Mouse (Mus musculus): ENCODE measurements around the gene Dusp28.
A peak's percentile ranks its signal among the peaks of the same experiment; 100 is the strongest.

Gene Dusp28

DNA sequence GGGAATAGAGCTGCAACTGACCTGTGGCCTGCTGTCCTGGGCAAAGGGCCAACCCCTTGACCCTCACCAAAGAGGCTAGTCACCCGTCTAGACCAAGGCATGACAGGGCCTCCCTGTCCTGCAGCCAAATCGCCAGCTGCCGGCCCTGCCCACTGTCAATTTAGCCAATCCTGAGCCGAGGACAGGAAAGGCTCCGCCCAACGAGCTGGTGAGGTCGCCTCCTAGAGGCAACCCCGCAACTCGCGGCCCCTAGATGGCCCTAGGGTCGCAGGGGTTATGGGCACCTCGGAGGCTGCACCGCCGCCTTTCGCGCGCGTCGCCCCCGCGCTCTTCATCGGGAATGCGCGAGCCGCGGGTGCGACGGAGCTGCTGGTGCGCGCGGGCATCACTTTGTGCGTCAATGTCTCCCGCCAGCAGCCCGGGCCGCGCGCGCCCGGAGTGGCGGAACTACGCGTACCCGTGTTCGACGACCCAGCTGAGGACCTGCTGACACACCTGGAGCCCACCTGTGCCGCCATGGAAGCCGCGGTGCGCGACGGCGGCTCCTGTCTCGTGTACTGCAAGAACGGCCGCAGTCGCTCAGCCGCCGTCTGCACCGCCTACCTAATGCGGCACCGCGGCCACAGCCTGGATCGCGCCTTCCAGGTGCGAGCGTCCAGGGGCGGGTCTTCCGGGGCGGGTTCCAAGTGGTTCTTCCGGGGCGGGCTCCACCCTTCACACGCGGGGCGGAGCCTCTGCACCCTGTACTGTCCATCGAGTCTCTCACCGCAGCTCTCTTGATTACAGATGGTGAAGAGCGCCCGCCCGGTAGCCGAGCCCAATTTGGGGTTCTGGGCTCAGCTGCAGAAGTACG lies at the start of gene Dusp28:
Dusp28 (plus strand) TSS at position 203 of the 853 bp plus-strand sequence.
- peak; percentile 79 to 81 for DNase-seq (ENCODE audit: low spot score in 2 of 2)

DNA sequence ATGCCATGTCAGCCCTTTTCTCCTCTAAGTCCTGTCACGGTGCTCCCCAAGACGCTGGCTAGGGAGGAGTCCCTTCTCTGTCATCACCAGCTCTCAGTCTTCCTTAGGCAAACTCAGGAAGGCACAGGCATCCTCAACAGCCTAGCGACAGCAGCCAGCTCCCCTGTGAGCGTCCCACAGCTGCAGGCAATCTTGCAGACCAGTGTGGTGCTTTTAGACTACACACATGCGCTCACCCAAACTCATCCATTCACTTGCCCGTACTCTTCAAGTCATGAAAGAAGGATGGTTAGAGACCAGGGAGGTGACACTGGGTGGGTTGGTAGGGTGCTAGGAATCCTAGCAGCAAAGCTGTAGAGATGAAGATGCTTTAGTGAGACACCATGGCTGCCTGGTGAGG lies 45.3 kb upstream of the Dusp28 start:
- no peak for DNase-seq (ENCODE audit: low spot score in 2 of 2)

DNA sequence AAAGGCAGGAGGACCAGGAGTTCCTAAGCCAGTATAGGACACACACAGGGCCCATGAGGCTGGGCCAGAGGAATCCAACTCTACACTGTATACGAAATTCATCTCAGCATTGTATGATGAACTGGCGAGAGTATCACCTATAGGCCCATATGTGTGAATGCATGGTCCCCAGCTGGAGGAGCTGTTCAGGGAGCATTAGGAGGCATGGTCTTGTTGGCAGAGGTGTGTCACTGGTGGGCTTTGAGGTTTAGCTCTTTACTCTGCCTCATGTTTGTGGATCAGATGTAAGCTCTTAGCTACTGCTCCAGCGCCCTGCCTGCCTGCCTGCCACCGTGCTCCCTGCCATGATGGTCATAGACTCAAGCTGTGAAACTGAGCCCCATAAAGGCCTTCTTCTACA lies 43.5 kb upstream of the Dusp28 start:
- DNase-seq (ENCODE audit: low spot score in 2 of 2) = no peak

DNA sequence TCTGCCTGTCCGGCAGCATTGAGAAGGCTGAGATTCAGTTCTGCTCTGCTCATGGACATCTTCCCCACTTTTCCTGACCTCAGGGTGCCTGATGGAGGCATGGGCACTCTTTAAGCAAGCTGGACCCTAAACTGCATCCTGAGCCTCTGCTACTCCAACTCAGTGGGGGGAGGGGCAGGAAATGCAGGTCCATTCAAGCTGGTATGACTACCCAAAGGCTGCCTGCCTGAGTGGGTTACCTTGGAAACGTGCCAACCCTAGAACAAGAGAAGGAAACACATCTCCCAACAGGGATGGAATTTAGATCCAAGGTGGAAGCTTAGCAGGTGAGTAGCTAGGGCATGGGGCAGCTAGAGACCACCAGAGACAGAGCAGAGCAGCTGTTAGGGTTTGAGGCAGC lies 40.6 kb upstream of the Dusp28 start:
- DNase-seq (ENCODE audit: low spot score in 2 of 2) = no peak

DNA sequence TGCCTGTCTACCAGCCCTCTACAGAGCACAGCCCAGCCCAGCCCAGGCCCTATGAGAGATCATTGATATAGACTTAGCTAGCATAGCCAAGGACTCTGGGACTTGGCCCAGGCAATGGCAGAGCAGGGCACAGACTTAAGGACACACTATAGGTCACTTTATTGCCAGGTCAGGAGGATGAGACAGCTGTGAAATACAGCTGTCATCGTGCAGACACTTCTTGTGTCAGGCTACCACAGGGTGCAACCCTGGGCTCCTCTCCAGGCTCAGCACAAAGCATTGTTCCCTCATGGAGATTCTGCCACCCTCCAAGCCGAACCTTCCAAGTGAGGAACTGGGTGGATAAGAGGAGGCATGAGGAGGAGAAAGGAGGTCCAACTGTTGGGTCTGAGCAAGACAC lies 36.8 kb upstream of the Dusp28 start:
- no peak for DNase-seq (ENCODE audit: low spot score in 2 of 2)

DNA sequence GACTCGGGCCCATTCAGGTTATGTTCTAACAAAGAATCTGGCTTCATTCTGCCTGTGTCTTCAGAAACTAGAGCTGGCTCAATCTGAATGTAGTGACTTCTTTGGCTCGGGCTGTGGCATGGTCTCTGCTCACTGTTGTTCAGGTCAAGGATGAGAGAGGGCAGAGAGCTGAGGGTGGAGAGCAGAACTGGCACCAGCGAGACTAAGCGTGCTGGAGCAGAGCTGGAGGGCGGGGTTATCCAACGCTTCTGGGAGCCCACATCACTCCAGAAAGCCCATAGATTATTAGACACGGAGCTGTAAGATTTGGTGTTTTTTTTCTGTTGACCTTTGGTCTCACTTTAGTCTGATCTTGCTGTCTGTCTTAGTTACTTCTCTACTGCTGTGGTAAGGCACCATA lies 34.1 kb upstream of the Dusp28 start:
- no peak for DNase-seq (ENCODE audit: low spot score in 2 of 2)

DNA sequence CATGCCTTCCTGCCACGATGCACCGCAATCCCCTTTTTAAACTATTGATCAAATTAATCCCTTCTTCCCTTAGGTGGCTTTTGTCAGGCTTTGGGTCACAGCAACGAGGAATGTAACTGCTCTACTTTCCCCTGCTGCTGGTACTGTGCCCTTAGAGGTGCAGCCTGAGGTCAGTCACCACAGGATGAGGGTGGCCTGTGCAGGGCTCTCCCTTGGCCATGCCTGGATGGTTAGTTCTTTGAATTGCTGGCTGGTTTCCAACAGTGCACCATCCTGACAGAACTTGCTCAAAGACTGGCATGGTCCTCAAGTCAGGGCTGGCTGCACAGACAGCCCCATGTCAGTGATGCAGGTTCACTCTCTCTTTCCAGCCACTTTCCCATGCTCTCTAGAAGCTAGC lies 32.8 kb upstream of the Dusp28 start:
- no peak for DNase-seq (ENCODE audit: low spot score in 2 of 2)

DNA sequence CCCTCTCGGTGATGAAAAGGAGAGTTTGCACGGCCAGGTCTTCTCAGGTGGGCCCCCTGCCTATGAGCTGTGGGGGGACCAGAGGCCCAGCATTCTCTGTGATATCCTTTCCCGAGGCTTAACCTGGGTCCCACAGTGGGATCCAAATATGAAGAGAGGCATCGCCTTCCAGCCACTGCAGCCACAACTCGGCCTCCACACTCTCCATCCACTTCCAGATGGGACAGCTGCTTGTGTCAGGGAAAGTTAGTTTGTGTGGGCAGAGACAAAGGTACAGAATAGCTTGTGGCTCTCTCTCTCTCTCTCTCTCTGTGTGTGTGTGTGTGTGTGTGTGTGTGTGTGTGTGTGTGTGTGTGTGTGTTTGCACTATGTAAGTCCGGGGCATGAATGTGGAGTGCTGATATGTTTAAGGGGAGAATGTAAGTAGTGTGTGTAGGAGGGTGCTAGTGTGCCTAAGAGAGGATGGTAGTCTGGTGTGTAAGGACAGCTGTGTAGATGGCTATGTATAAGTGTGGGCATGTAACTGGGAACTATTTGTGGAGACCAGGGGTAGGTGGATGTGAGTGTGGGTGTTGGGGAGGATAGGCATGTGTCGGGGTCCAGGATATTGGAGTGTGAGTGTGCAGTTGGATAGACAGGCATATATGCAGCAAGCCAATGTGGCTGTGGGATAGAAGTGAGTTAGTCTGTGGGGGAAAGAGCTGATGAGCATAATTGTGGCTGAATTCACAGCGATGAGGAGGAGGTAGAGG lies 31.2 kb upstream of the Dusp28 start:
- DNase-seq (ENCODE audit: low spot score in 2 of 2) = no peak

DNA sequence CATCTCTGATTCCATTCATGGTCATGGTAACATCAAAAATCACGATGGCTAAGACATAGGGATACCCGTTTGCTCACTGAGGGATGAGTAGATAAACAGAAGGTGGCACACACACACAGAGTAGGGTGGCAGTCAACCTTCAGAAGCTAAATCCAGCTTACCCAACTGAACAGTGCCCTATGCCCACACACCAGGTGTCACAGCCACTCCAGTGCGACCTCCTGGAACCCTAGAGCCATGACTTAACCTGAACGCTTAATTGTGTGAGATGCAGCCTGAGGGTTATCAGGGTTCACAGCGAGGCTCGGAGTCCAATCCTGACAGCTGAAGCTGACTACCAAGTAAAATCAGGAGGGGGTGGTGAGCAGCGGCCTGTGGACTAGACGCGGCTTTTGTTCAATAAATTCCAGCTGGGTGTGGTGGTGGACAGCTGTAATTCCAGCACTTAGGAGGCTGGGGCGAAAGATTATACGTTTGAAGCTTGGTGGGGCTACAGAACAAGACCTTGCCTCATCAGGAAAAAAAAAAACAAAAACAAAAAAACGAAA lies 29.3 kb upstream of the Dusp28 start:
- no peak for DNase-seq (ENCODE audit: low spot score in 2 of 2)

DNA sequence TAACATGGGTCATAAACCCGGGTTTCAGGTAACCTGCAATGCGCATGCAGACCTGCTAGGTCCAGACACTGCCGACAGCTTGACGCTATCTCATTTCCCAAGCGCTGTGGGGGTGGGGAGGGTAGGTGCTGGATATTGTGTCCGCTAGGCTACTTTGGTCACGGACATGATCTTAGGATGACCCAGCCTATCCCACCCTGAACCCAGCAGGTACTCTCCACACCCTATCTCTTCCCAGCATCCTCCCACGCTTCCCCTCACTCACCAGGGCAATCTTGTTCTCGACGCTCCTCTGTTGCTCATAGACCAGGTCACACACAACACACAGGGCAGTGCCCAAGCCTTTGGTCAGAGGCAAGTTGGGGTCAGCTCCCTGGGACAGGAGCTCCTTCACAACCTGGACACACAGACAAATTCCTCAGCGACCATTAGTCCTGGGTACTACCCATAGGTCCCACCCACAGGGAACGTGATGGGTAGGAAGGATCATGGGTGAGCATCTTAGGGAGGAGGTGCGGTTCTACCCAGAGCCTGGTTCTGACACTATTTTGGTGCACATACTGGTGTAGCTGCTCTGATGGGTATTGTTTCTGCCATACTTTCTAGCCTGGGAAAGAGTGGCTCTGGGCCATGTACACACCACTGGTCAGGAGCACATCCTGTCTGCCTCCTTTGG lies 28.6 kb upstream of the Dusp28 start:
- DNase-seq (ENCODE audit: low spot score in 2 of 2) = no peak

DNA sequence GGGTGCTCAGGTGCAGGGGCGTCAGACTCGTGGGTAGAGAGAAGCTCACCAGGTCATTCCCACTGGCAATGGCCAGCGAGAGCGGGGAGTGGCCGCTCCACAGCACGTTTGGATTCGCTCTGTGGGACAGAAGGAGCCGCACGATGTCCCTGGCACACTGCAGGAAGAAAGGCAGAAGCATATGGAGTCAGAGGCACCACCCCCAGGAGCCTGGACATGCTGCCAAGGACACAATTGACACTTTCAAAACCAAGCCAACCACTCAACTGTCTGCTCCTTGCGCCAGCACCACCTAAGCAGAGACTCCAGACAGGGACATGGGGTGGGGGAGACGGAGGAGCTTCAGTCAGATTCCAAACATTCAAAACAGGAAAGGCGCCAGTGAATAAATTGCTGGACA lies 27.5 kb upstream of the Dusp28 start:
- DNase-seq (ENCODE audit: low spot score in 2 of 2) = no peak

DNA sequence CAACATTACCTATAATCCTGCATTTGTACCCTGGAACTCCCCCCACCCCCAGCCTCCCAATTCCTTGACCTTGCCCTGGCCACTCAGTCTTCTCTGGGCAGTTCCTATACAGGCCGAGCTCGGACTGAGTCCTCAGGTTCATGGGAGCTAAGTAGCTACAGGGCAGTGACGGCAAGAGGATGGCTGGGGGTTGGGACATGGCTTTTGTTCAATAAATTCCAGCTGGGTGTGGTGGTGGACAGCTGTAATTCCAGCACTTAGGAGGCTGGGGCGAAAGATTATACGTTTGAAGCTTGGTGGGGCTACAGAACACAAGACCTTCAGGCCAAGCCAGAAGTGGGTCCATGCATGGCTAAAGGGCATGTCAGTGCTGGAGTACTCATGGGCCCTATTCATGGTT lies 26.7 kb upstream of the Dusp28 start:
- no peak for DNase-seq (ENCODE audit: low spot score in 2 of 2)

DNA sequence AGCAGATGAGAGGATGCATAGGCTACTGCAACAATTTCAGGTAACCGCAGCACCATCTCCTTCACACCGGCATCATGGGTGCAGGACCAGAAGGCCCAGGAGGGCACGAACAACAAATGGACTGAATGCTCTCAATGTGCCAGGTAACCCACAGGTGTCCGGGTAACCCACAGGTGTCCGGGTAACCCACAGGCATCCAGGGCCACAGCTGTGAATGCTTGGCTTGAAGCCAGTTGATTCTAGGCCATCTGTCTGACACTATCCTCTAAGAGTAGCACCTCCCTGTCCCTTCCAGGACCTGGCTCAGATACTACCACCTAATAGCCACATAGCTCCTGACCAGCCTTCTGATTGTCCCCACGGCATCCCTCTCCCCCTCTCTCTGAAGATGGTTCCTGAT lies 24.8 kb upstream of the Dusp28 start:
- DNase-seq (ENCODE audit: low spot score in 2 of 2) = no peak

DNA sequence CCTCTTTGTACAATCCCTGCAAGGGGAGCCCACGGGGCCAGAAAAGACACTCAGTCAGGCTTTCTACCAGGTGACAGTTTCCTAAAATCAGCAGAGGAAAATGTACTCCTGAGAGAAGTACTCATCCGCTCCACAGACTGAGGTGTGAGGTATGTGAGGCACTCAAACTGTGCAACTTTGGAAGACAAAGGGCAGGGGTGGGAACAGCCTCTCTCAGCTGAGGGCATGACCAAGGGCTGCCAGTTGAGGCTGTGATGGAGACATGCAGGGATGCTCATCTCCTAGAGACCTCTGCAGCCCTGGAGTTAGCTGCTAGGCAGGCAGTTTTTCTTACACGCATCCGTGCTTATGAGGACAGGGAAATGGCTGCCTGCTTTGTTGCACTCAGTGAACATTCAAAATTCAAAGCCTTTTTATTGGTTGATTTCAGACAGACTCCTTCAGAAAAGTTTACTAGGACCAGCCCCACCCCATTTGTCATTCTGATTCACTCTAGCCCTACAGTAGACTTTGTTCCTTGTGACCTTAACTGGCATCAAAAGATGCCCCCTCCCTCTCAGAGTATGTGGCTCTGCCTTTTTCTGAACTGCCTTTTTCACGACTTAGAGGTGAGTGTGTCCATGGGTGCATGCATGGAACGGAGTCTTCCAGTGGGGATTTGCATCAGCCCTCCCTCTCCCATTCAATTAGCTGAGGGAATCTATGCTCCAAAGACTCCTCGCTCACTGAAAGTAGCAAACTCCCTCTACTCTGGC lies 17.7 kb upstream of the Dusp28 start:
- DNase-seq (ENCODE audit: low spot score in 2 of 2) = no peak

DNA sequence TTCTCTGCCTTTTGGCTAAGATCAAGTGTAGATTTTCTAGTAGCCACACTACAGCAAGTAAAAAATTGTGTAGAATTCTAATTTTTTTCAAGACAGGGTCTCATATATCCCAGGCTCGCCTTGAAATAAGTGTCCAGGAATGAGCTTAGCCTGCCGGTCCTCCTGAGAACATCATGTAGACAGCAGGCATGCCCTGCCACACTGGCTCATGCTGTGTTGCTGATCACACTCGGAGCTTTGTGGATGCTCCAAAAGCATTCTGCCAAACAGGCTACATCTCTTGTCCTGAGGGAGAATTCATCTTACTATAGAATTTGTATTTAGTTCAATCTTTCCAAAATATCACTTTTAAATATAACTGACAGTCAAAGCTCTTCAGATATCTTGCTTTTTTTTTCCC lies 14.0 kb upstream of the Dusp28 start:
- no peak for DNase-seq (ENCODE audit: low spot score in 2 of 2)

DNA sequence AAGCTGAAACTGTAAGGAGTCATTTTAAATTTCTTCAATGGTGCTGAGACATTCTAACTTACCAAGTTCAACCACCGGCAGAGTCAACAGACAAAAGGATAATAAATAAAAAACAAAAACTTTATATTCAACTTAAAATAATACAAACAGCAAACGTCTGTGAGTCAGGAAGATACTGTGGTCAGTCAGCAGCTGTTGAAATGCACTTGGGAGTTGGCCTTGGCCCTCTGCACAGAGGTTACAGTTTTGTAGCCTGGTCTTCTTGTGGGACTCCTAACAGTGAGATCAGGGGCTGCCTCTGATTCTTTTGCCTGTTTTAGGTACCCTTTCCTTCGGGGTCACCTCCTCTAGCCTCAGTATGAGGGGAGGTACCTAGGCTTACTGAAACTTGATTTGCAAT lies 12.9 kb upstream of the Dusp28 start:
- no peak for DNase-seq (ENCODE audit: low spot score in 2 of 2)

DNA sequence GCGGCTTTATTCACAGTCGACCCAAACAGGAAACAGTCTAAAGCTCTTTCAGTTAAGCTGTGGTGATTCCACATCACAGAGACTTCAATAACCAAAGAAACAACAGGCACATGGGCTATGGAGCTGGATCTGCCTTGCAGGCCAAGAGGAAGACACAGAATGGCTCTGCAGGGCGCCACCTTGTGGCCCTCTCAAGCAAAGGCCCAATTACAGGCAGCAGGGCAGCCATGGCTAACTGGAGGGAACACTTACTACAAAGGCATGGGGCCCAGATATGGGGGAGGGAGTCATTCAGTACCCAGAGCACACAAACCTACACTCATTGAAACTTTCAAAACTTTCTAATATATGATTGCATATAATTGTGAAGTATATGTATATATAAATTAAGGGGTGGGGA lies 11.7 kb upstream of the Dusp28 start:
- DNase-seq (ENCODE audit: low spot score in 2 of 2) = peak; percentile 53 to 74

DNA sequence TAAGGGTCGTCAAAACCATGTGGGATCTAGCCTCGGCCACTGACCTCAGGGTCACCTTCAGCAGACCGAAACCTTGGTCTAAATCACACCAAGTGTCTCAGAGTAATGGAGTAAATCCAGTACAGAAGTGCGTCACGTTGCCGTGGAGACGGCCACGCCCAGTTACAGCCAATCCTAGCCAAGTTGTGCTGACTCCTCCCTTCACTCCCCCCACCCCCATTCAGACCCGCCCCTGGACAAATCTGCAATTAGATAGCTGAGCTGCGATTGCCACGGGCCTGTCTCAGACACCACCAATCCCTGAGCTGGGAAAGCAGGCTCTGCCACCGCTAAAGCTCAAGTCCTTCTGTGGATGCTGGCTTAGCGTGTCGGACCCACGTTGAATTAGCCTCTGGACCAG lies 4.0 kb upstream of the Dusp28 start, which contains the start of gene Ankmy1:
Ankmy1 (minus strand) TSS at position 121 of the 400 bp plus-strand sequence.
- no peak for DNase-seq (ENCODE audit: low spot score in 2 of 2)

DNA sequence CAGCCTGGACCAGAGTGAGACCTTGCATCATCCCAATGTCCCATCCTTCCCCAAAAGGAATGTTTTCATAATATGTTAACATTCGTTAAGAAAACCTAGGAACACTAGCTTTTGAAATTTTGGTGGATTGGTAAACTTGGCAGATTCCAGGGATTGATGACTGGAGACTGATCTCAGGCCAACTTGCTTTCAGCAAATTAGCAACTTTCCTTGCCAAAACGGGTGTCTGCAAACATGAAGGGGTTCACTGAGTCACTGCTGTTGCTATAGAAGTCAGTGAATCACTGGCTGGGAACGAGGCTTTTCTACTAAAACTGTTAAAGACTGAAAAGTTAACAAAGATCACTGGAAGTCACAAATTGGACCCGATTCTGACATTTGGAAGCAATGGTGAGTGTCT lies 3.2 kb upstream of the Dusp28 start:
- no peak for DNase-seq (ENCODE audit: low spot score in 2 of 2)

DNA sequence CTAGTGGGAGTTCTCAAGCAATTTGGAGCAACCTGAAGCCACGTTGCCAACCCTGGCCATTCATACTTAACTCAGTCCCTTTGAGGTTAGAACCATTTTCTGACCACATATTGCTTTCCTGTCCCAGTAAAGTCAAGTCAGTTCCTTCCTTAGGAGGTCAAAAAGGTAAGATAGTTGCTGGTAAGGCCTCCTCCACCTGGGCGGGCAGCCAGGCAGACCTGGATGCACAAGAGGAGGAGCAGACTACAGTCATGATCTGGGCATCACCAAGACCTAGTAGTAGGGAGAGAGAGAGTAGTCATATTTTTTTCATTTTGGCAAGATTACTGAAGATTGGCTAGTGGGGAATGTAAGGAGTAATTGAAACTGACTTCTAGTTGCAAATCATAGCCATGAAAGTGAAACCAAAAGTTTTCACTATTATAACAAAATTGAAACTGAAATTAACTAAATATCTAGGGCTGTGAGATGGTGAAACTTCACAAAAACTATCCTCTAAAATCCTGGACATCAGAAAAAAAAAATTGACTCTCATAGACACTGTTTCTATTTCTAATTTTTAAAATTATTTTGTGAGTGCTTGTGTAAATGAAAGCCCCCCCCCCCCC lies 974 bp upstream of the Dusp28 start:
- no peak for DNase-seq (ENCODE audit: low spot score in 2 of 2)

Data from natural killer cell, adult 2 months (primary cell).